Mouse (Mus musculus) bone marrow, adult 2 months (tissue): ENCODE measurements around the gene Ccdc188.

ENCODE experiments used
- CTCF ChIP-seq: fragments of 200-500 bp; IDR thresholded peaks from 2 replicates; pipeline ENCODE4 v1.5.1; 2011; ENCODE audit warnings: low read length, control low read depth; ENCODE audit not compliant: control insufficient read depth, insufficient read depth
- POLR2A ChIP-seq: fragments of 200-500 bp; IDR thresholded peaks from 2 replicates; pipeline ENCODE4 v1.6.1; 2011; ENCODE audit warnings: low read depth, mild to moderate bottlenecking, control low read depth, low read length, borderline replicate concordance; ENCODE audit not compliant: control insufficient read depth

DNA sequence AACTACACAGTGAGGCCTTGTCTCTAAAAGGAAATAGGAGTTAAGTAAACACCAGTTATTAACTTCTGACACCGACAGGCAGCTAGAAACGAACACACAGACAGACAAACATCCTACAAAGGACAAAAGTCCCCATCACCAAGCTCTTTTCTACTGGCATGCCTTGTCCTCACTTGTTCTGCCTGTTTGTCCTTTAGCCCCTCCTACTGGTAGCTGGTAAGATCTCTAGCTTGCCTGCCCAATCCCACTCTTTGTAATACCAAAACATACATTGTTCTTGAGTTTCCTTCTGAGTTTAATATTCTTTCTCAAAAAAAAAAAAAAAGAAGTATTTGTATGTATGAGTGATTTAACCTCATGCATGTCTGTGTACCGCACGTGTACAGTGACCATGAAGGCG is 50.5 kb downstream of the Ccdc188 start:
- TF ChIP-seq CTCF (no peak), POLR2A (no peak)
